Mouse (Mus musculus) stomach, postnatal 0 days (tissue): Measurements from ENCODE around the gene Fli1. TPM values are rescaled to one million over a fixed set of nuclear protein-coding genes. Genes with fewer than 3 reads are reported as not detected.

Experiments
- ATAC-seq: fragments of 200-750 bp; cut with Nextera tagmentation; 2 replicates; pipeline ENCODE4 v1.8.0; 2017; ENCODE audit not compliant: low FRiP score, low TSS enrichment
- DNase-seq: peaks from one replicate; pipeline ENCODE4 v3.0.0-alpha.2; 2016; ENCODE audit warnings: low spot score
- H3K27ac ChIP-seq: fragments of 300-500 bp; sonication (generic); replicated peaks from 2 replicates; pipeline ENCODE4 v1.5.1; 2014; ENCODE audit warnings: mild to moderate bottlenecking, control low read depth
- H3K27me3 ChIP-seq: fragments of 300-500 bp; sonication (generic); 2 replicates; pipeline ENCODE4 v1.6.1; 2014; ENCODE audit warnings: low read length; ENCODE audit not compliant: control insufficient read depth, insufficient read depth
- H3K36me3 ChIP-seq: fragments of 300-500 bp; sonication (generic); 2 replicates; pipeline ENCODE4 v1.6.1; 2014; ENCODE audit warnings: low read length, mixed read lengths; ENCODE audit not compliant: control insufficient read depth, insufficient read depth
- H3K4me1 ChIP-seq: fragments of 300-500 bp; sonication (generic); replicated peaks from 2 replicates; pipeline ENCODE4 v1.6.1; 2014; ENCODE audit warnings: antibody characterized with exemption; ENCODE audit not compliant: control insufficient read depth, insufficient read depth
- H3K4me2 ChIP-seq: fragments of 300-500 bp; sonication (generic); replicated peaks from 2 replicates; pipeline ENCODE4 v1.6.1; 2014; ENCODE audit warnings: low read depth, mild to moderate bottlenecking, control low read depth, moderate library complexity
- H3K4me3 ChIP-seq: fragments of 300-500 bp; sonication (generic); 2 replicates; pipeline ENCODE4 v1.5.1; 2014; ENCODE audit warnings: low read depth, low read length, control low read depth
- H3K9ac ChIP-seq: fragments of 300-500 bp; sonication (generic); 2 replicates; pipeline ENCODE4 v1.6.1; 2014; ENCODE audit warnings: mild to moderate bottlenecking, low read length, control low read depth, mixed read lengths
- H3K9me3 ChIP-seq: fragments of 300-500 bp; sonication (generic); 2 replicates; pipeline ENCODE4 v1.6.1; 2016; ENCODE audit warnings: low read length; ENCODE audit not compliant: control insufficient read depth
- CTCF ChIP-seq: IDR thresholded peaks from 2 replicates; pipeline ENCODE4 v1.5.1; 2016; ENCODE audit warnings: antibody characterized with exemption, low read depth, mild to moderate bottlenecking, moderate library complexity
- EP300 ChIP-seq: optimal IDR thresholded peaks from 2 replicates; pipeline ENCODE3; 2016; ENCODE audit warnings: antibody characterized with exemption
- WGBS: fragments of 180-500 bp; shearing (Covaris S2); extraction: QIAGEN DNeasy Blood & Tissue Kit; methylation state at CpG from one replicate; pipeline ENCODE4 v1.1.7; 2014; 5-methylcytosine and 5-hydroxymethylcytosine counted together
- polyA plus RNA-seq: library from polyadenylated mRNA; unstranded; fragments of >200 nt; fragmentation: Nextera tagmentation; extraction: Ambion mirVana; gene quantifications from 2 replicates; pipeline ENCODE4 v1.2.1, GENCODE M21; 2015

Fli1 gene
- polyA plus RNA-seq, 1 experiment from 2014 or later: 4.9 TPM

DNA sequence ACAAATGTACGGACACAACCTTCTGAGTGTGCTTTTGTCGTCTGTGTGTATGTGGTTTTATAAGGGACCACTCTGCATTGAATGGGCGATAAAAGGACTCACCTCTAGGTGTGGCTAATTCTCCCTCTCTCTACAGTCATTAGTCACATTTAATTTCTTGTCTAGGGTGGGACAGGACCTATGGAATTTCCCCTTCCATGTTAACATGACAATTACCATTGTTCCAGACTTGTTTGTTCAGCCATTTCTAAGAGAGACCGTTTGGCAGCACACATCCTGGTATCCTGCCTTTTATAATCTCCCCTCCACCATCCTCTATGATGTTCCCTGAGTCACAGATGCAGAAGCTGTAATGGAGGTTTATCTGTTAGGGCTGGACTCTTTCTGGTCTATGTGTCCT, 26.6 kb upstream of the Fli1 start:
- no peaks in the 10 kb centered on the region for H3K27me3 ChIP-seq
- no peak for DNase-seq
- no peaks in the 10 kb centered on the region; the same call in 1 of the 2 replicates for H3K4me1 ChIP-seq
- TF ChIP-seq CTCF (no peak), EP300 (no peak)
- H3K27ac ChIP-seq: no peak overlapping the region
- 68% methylated on average over 4 of the region's 4 CpGs for WGBS
- no peak for ATAC-seq
- H3K9ac ChIP-seq: no peak overlapping the region
- H3K4me3 ChIP-seq: no peak overlapping the region
- H3K9me3 ChIP-seq: no peaks in the 10 kb centered on the region
- no peaks in the 10 kb centered on the region for H3K36me3 ChIP-seq
- no peak overlapping the region for H3K4me2 ChIP-seq

GRCm38 (mm10) chr9:32567603-32568002, 24.9 kb upstream of the Fli1 start:
- Histone ChIP-seq H3K9ac (no peak overlapping the region), H3K27ac (no peak overlapping the region), H3K27me3 (no peaks in the 10 kb centered on the region), H3K4me1 (no peaks in the 10 kb centered on the region; the same call in 1 of the 2 replicates), H3K9me3 (no peaks in the 10 kb centered on the region), H3K4me3 (no peak overlapping the region), H3K4me2 (no peak overlapping the region), H3K36me3 (no peaks in the 10 kb centered on the region)
- no peak for DNase-seq
- no peak for ATAC-seq
- TF ChIP-seq CTCF: no peak
- no peak for TF ChIP-seq EP300
- WGBS: 52% methylated on average over 7 of the region's 7 CpGs

DNA sequence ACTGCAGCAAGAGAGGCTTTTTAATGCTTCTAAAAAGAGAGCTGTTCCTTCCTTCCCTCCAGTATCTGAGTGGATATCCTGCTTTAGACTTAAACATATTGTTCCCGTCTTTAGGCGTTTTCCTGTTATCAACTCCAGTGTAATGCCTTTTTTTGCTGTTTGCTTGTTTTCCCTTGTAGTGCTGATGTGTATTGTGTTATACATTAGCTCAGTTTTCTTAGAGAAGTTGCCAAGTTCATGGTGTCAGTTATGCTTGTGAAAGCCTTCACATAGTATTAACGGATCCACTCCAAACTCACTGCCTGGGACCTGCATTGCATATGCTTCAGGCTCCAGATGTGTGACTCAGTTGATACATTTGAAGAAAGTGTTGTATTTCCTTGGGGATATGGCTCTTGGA, 22.6 kb upstream of the Fli1 start:
- Histone ChIP-seq H3K9me3 (no peaks in the 10 kb centered on the region), H3K36me3 (no peaks in the 10 kb centered on the region), H3K4me2 (no peak overlapping the region), H3K4me3 (no peak overlapping the region), H3K27me3 (no peaks in the 10 kb centered on the region), H3K27ac (no peak overlapping the region), H3K4me1 (no peaks in the 10 kb centered on the region; the same call in 1 of the 2 replicates), H3K9ac (no peak overlapping the region)
- DNase-seq (no peak), ATAC-seq (no peak)
- WGBS: 53% methylated on average over 3 of the region's 3 CpGs
- no peak for TF ChIP-seq CTCF
- no peak for TF ChIP-seq EP300

GRCm38 (mm10) chr9:32562837-32563236, 20.2 kb upstream of the Fli1 start:
- Histone ChIP-seq H3K4me3 (no peak overlapping the region), H3K9me3 (no peaks in the 10 kb centered on the region), H3K27me3 (no peaks in the 10 kb centered on the region), H3K36me3 (no peaks in the 10 kb centered on the region), H3K9ac (no peak overlapping the region), H3K4me2 (no peak overlapping the region), H3K4me1 (no peaks in the 10 kb centered on the region; the same call in 1 of the 2 replicates), H3K27ac (no peak overlapping the region)
- ATAC-seq (no peak), DNase-seq (no peak)
- 57% methylated on average over 4 of the region's 4 CpGs for WGBS
- TF ChIP-seq CTCF (no peak), EP300 (no peak)

- ATAC-seq: no peak
- Histone ChIP-seq H3K4me2 (no peak overlapping the region), H3K9me3 (no peaks in the 10 kb centered on the region), H3K4me3 (no peak overlapping the region), H3K27me3 (no peaks in the 10 kb centered on the region), H3K36me3 (no peaks in the 10 kb centered on the region), H3K27ac (no peak overlapping the region), H3K4me1 (no peaks in the 10 kb centered on the region; the same call in 1 of the 2 replicates), H3K9ac (no peak overlapping the region)
- WGBS: 38% methylated on average over 9 of the region's 9 CpGs
- TF ChIP-seq CTCF: peak; percentile 69
- no peak for TF ChIP-seq EP300
- no peak for DNase-seq
Observed at GRCm38 (mm10) chr9:32562409-32562808, 19.7 kb upstream of the Fli1 start.

GRCm38 (mm10) chr9:32561190-32561890, 18.7 kb upstream of the Fli1 start:
- Histone ChIP-seq H3K9ac (no peak overlapping the region), H3K9me3 (no peaks in the 10 kb centered on the region), H3K27ac (no peak overlapping the region), H3K4me2 (no peak overlapping the region), H3K36me3 (no peaks in the 10 kb centered on the region), H3K4me1 (no peaks in the 10 kb centered on the region; the same call in 1 of the 2 replicates), H3K27me3 (no peaks in the 10 kb centered on the region), H3K4me3 (no peak overlapping the region)
- 85% methylated on average over 14 of the region's 14 CpGs for WGBS
- no peak for DNase-seq
- no peak for ATAC-seq
- TF ChIP-seq CTCF: no peak
- TF ChIP-seq EP300: no peak
